Mouse (Mus musculus) embryonic fibroblast, embryonic 13.5 days (primary cell): Measurements from ENCODE around the gene Mphosph9. TPM values are rescaled to one million over a fixed set of nuclear protein-coding genes. Genes with fewer than 3 reads are reported as not detected.
"Not testable (repeated sequence)": the region's sequence is repeated elsewhere in the genome, so short reads cannot be mapped to it uniquely, and the experiment has no call there.

Experiments
- H3K27ac ChIP-seq: 2 replicates; pipeline ENCODE4 v1.5.1; 2012; ENCODE audit warnings: low read length, control low read depth, inconsistent platforms; ENCODE audit not compliant: insufficient read depth
- H3K4me1 ChIP-seq: 2 replicates; pipeline ENCODE4 v1.6.1; 2011; ENCODE audit warnings: low read length; ENCODE audit not compliant: control insufficient read depth, insufficient read depth
- H3K4me3 ChIP-seq: 2 replicates; pipeline ENCODE4 v1.5.1; 2011; ENCODE audit warnings: mild to moderate bottlenecking, control low read depth, low read length; ENCODE audit not compliant: insufficient read depth
- CTCF ChIP-seq: IDR thresholded peaks from 2 replicates; pipeline ENCODE4 v1.5.1; 2011; ENCODE audit warnings: mild to moderate bottlenecking, control low read depth, low read length, moderate library complexity, borderline replicate concordance; ENCODE audit not compliant: insufficient read depth
- POLR2A ChIP-seq: IDR thresholded peaks from 2 replicates; pipeline ENCODE4 v1.6.1; 2011; ENCODE audit warnings: low read depth, mild to moderate bottlenecking, control low read depth, low read length, moderate library complexity
- polyA plus RNA-seq: library from polyadenylated mRNA; stranded (reverse); fragments of >200 nt; gene quantifications from 2 replicates; pipeline ENCODE4 v1.2.4, GENCODE M21; 2011; ENCODE audit warnings: low read depth; ENCODE audit not compliant: missing spikeins, insufficient read length

Gene Mphosph9
- polyA plus RNA-seq, 1 experiment: 15.0 TPM

- Histone ChIP-seq H3K4me1 (peaks cover 20% of the 10 kb centered on the region), H3K27ac (no peak overlapping the region), H3K4me3 (no peak overlapping the region)
- TF ChIP-seq POLR2A: no peak
- TF ChIP-seq CTCF: no peak
Measured at GRCm38 (mm10) chr5:124217566-124218249, 110.1 kb downstream of the Mphosph9 start.

GRCm38 (mm10) chr5:124217092-124217491 is 110.7 kb downstream of the Mphosph9 start:
- H3K27ac ChIP-seq, H3K4me3 ChIP-seq: not testable (repeated sequence)
- peaks cover 15% of the 10 kb centered on the region for H3K4me1 ChIP-seq

- TF ChIP-seq POLR2A (no peak), CTCF (no peak)
- no peak overlapping the region for H3K27ac ChIP-seq
Measured at GRCm38 (mm10) chr5:124216403-124216802, 111.4 kb downstream of the Mphosph9 start.

GRCm38 (mm10) chr5:124215647-124216046 is 112.1 kb downstream of the Mphosph9 start:
- no peak overlapping the region for H3K27ac ChIP-seq
- TF ChIP-seq POLR2A: no peak
- no peak for TF ChIP-seq CTCF
- H3K4me3 ChIP-seq: no peak overlapping the region
- H3K4me1 ChIP-seq: peaks cover 3% of the 10 kb centered on the region; the same call in 1 of the 2 replicates

More at GRCm38 (mm10) chr5:124216403-124216802, 111.4 kb downstream of the Mphosph9 start:
- no peak overlapping the region for H3K4me3 ChIP-seq
- H3K4me1 ChIP-seq: peaks cover 8% of the 10 kb centered on the region

GRCm38 (mm10) chr5:124214516-124215145 is 113.1 kb downstream of the Mphosph9 start:
- H3K4me1 ChIP-seq: no peaks in the 10 kb centered on the region
- no peak overlapping the region for H3K27ac ChIP-seq
- TF ChIP-seq POLR2A (no peak), CTCF (no peak)
- H3K4me3 ChIP-seq: no peak overlapping the region

- no peaks in the 10 kb centered on the region for H3K4me1 ChIP-seq
- no peak overlapping the region for H3K27ac ChIP-seq
- TF ChIP-seq CTCF: no peak
- TF ChIP-seq POLR2A: no peak
- no peak overlapping the region for H3K4me3 ChIP-seq
Measured at GRCm38 (mm10) chr5:124213588-124214469, 113.9 kb downstream of the Mphosph9 start.

GRCm38 (mm10) chr5:124211669-124212068 is 116.1 kb downstream of the Mphosph9 start:
- Histone ChIP-seq H3K4me3 (no peak overlapping the region), H3K27ac (no peak overlapping the region), H3K4me1 (no peaks in the 10 kb centered on the region)
- TF ChIP-seq CTCF (no peak), POLR2A (no peak)

- no peak for TF ChIP-seq CTCF
- TF ChIP-seq POLR2A: no peak
- Histone ChIP-seq H3K4me3 (no peak overlapping the region), H3K4me1 (no peaks in the 10 kb centered on the region), H3K27ac (no peak overlapping the region)
Measured at GRCm38 (mm10) chr5:124211234-124211633, 116.5 kb downstream of the Mphosph9 start.

- Histone ChIP-seq H3K4me1 (no peaks in the 10 kb centered on the region), H3K4me3 (no peak overlapping the region), H3K27ac (no peak overlapping the region)
- no peak for TF ChIP-seq POLR2A
- no peak for TF ChIP-seq CTCF
Measured at GRCm38 (mm10) chr5:124210281-124211016, 117.3 kb downstream of the Mphosph9 start.
